Mouse (Mus musculus) urinary bladder, postnatal 36 days (tissue): ENCODE data around the gene Anks1b.

Experiments used
- DNase-seq, 2 experiments: peaks; one replicate each; pipeline ENCODE4 v3.0.0; 2022; ENCODE audit warnings: low spot score in 2 of 2, mixed read lengths in 1 of 2

Anks1b gene

GRCm38 (mm10) chr10:90808616-90809310 is 935.5 kb downstream of the Anks1b start:
- no peak for DNase-seq

GRCm38 (mm10) chr10:90809911-90810590 is 936.7 kb downstream of the Anks1b start:
- no peak for DNase-seq

- no peak for DNase-seq
Observed at GRCm38 (mm10) chr10:90811446-90811845, 938.1 kb downstream of the Anks1b start.

GRCm38 (mm10) chr10:90813326-90813725 is 940.0 kb downstream of the Anks1b start:
- no peak for DNase-seq

- DNase-seq = no peak
Observed at GRCm38 (mm10) chr10:90814412-90814811, 941.1 kb downstream of the Anks1b start.

GRCm38 (mm10) chr10:90818246-90818937 is 945.1 kb downstream of the Anks1b start:
- DNase-seq = no peak

GRCm38 (mm10) chr10:90823438-90823837 is 950.1 kb downstream of the Anks1b start:
- no peak for DNase-seq

- no peak for DNase-seq
Observed at GRCm38 (mm10) chr10:90824692-90825091, 951.4 kb downstream of the Anks1b start.

GRCm38 (mm10) chr10:90826939-90827338 is 953.6 kb downstream of the Anks1b start:
- no peak for DNase-seq

- DNase-seq = no peak
Observed at GRCm38 (mm10) chr10:90828581-90829393, 955.5 kb downstream of the Anks1b start.

- no peak for DNase-seq
Observed at GRCm38 (mm10) chr10:90829394-90830267, 956.3 kb downstream of the Anks1b start.

- DNase-seq = no peak
Observed at GRCm38 (mm10) chr10:90830268-90830585, 956.9 kb downstream of the Anks1b start.

- DNase-seq = no peak
Observed at GRCm38 (mm10) chr10:90830591-90831287, 957.4 kb downstream of the Anks1b start.

- no peak for DNase-seq
Observed at GRCm38 (mm10) chr10:90831288-90831626, 957.9 kb downstream of the Anks1b start.

- no peak for DNase-seq
Observed at GRCm38 (mm10) chr10:90834306-90834705, 961.0 kb downstream of the Anks1b start.

GRCm38 (mm10) chr10:90835195-90835594 is 961.9 kb downstream of the Anks1b start:
- no peak for DNase-seq

- no peak for DNase-seq
Observed at GRCm38 (mm10) chr10:90839611-90840335, 966.5 kb downstream of the Anks1b start.

GRCm38 (mm10) chr10:90842398-90842797 is 969.1 kb downstream of the Anks1b start:
- DNase-seq = no peak

- no peak for DNase-seq
Observed at GRCm38 (mm10) chr10:90851077-90851476, 977.8 kb downstream of the Anks1b start.

GRCm38 (mm10) chr10:90851999-90852398 is 978.7 kb downstream of the Anks1b start:
- no peak for DNase-seq
